Mouse (Mus musculus) limb, embryonic 11.5 days (tissue): ENCODE measurements around the gene Btk. TPM values are rescaled to one million over a fixed set of nuclear protein-coding genes. Genes with fewer than 3 reads are reported as not detected.
A peak's percentile ranks its signal among the peaks of the same experiment; 100 is the strongest.
"Not testable (repeated sequence)": the region's sequence is repeated elsewhere in the genome, so short reads cannot be mapped to it uniquely, and the experiment has no call there.

Source experiments
- ATAC-seq: fragments of 200-750 bp; cut with Nextera tagmentation; 2 replicates; pipeline ENCODE4 v1.8.0; 2017; ENCODE audit warnings: low read depth; ENCODE audit not compliant: insufficient number of reproducible peaks, low FRiP score, low TSS enrichment
- DNase-seq: peaks from one replicate; pipeline ENCODE4 v3.0.0-alpha.2; 2015; ENCODE audit warnings: low spot score
- H3K27ac ChIP-seq: fragments of 300-500 bp; sonication (generic); replicated peaks from 2 replicates; pipeline ENCODE4 v1.5.1; 2014; ENCODE audit warnings: low read depth, mild to moderate bottlenecking, low read length
- H3K27me3 ChIP-seq: fragments of 300-500 bp; sonication (generic); 2 replicates; pipeline ENCODE4 v1.6.1; 2014; ENCODE audit warnings: mild to moderate bottlenecking, low read length, mixed read lengths; ENCODE audit not compliant: control insufficient read depth, insufficient read depth
- H3K36me3 ChIP-seq: fragments of 300-500 bp; sonication (generic); 2 replicates; pipeline ENCODE4 v1.6.1; 2014; ENCODE audit warnings: mild to moderate bottlenecking, low read length, moderate library complexity, mixed read lengths; ENCODE audit not compliant: control insufficient read depth, insufficient read depth
- H3K4me1 ChIP-seq: fragments of 300-500 bp; sonication (generic); 2 replicates; pipeline ENCODE4 v1.6.1; 2014; ENCODE audit warnings: low read length, mixed read lengths; ENCODE audit not compliant: control insufficient read depth, insufficient read depth
- H3K4me2 ChIP-seq: fragments of 300-500 bp; sonication (generic); 2 replicates; pipeline ENCODE4 v1.6.1; 2014; ENCODE audit warnings: low read depth, mild to moderate bottlenecking, moderate library complexity; ENCODE audit not compliant: severe bottlenecking
- H3K4me3 ChIP-seq: fragments of 300-500 bp; sonication (generic); 2 replicates; pipeline ENCODE4 v1.5.1; 2014; ENCODE audit warnings: low read depth, low read length
- H3K9ac ChIP-seq: fragments of 300-500 bp; sonication (generic); 2 replicates; pipeline ENCODE4 v1.6.1; 2014; ENCODE audit warnings: mild to moderate bottlenecking, low read length
- H3K9me3 ChIP-seq: fragments of 300-500 bp; sonication (generic); 2 replicates; pipeline ENCODE4 v1.6.1; 2016; ENCODE audit warnings: low read length; ENCODE audit not compliant: control insufficient read depth
- WGBS: fragments of 180-500 bp; shearing (Covaris S2); extraction: QIAGEN DNeasy Blood & Tissue Kit; methylation state at CpG from one replicate; pipeline ENCODE4 v1.1.7; 2014; 5-methylcytosine and 5-hydroxymethylcytosine counted together
- polyA plus RNA-seq: library from polyadenylated mRNA; unstranded; fragments of >200 nt; fragmentation: Nextera tagmentation; extraction: Ambion mirVana; gene quantifications from 2 replicates; pipeline ENCODE4 v1.2.1, GENCODE M21; 2014

Btk gene
- polyA plus RNA-seq, 1 experiment from 2014 or later = 0.93 TPM

- H3K27ac ChIP-seq = no peak overlapping the region
- no peak overlapping the region for H3K4me3 ChIP-seq
- H3K4me2 ChIP-seq = no peak overlapping the region
- no peak for DNase-seq
- no peaks in the 10 kb centered on the region for H3K9me3 ChIP-seq
- no peaks in the 10 kb centered on the region for H3K36me3 ChIP-seq
- no peak overlapping the region for H3K9ac ChIP-seq
- WGBS = 80% methylated on average over 6 of the region's 6 CpGs
- H3K27me3 ChIP-seq = no peaks in the 10 kb centered on the region
- H3K4me1 ChIP-seq = no peaks in the 10 kb centered on the region
- ATAC-seq = no peak
These were observed 28.9 kb downstream of the Btk start for GRCm38 (mm10) chrX:134554425-134554824.

DNA sequence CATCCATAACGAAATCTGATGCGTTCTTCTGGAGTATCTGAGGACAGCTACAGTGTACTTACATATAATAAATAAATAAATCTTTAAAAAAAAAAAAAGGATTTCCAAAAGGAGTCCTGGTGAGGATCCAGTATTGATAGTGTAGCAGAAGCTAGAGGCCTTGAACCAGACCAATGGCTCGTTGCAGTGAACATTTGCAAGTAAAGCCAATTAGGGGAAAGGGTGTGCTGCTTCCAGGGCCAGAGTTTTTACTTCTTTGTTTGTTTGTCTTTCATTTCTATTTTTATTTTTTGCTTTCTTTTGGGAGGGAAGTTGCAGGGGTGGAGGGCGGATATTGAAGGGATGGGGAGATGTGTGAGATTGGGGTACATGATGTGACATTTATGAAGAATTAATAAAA, 30.0 kb downstream of the Btk start:
- DNase-seq (no peak), ATAC-seq (no peak)
- H3K27me3 ChIP-seq = no peaks in the 10 kb centered on the region
- no peak overlapping the region for H3K27ac ChIP-seq
- no peaks in the 10 kb centered on the region for H3K9me3 ChIP-seq
- H3K36me3 ChIP-seq = no peaks in the 10 kb centered on the region
- no peak overlapping the region for H3K4me3 ChIP-seq
- no peak overlapping the region for H3K9ac ChIP-seq
- H3K4me2 ChIP-seq = no peak overlapping the region
- 81% methylated on average over 4 of the region's 4 CpGs for WGBS
- H3K4me1 ChIP-seq = no peaks in the 10 kb centered on the region

DNA sequence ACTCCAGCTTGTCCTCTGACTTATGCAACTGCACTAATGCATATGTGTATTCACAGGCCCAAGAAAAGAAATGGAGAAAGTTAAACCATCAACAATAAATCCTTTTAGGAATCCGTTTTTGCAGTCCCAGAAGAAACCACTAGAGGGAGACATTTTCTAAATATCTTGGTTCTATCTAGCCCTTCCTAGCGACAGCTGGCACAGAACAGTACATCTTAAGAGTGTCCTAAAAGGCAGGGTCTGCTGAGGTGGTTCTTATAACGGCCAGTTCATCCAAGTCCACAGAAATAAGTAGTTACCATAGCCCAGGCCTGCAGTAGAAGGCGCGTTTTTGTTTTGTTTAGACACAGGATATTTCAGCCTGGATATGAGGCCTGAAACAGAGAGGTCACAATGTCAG, 32.5 kb downstream of the Btk start:
- no peaks in the 10 kb centered on the region for H3K36me3 ChIP-seq
- ATAC-seq = no peak
- no peak overlapping the region for H3K27ac ChIP-seq
- no peaks in the 10 kb centered on the region for H3K4me1 ChIP-seq
- H3K9me3 ChIP-seq = no peaks in the 10 kb centered on the region
- no peak overlapping the region for H3K4me3 ChIP-seq
- 15% methylated on average over 5 of the region's 5 CpGs for WGBS
- H3K9ac ChIP-seq = no peak overlapping the region
- no peak overlapping the region for H3K4me2 ChIP-seq
- DNase-seq = peak; percentile 25
- H3K27me3 ChIP-seq = no peaks in the 10 kb centered on the region

DNA sequence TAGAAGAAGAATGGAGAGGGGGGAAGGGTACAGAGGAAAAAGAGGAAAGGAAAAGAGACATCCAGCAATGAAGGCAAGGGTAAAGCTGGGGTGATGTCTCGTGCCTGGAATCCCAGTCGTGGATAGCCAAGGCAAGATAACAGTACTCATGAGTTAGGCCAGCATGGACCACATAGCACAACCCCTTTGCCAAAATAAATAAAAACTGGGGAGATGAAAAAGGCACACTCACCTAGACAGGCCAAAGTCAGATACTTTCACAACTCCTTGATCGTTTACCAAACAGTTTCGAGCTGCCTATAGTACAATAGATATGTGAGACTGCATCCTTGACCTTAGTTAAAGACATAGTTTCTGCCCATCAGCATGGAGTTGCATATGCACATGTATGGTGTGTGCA, 36.0 kb downstream of the Btk start:
- 91% methylated on average over 4 of the region's 4 CpGs for WGBS
- no peaks in the 10 kb centered on the region for H3K36me3 ChIP-seq
- no peak for ATAC-seq
- no peak for DNase-seq
- no peak overlapping the region for H3K4me3 ChIP-seq
- H3K9ac ChIP-seq = no peak overlapping the region
- no peaks in the 10 kb centered on the region for H3K9me3 ChIP-seq
- no peak overlapping the region for H3K27ac ChIP-seq
- no peaks in the 10 kb centered on the region for H3K4me1 ChIP-seq
- H3K4me2 ChIP-seq = no peak overlapping the region
- H3K27me3 ChIP-seq = no peaks in the 10 kb centered on the region

- H3K4me1 ChIP-seq = no peaks in the 10 kb centered on the region
These were observed 41.4 kb downstream of the Btk start for GRCm38 (mm10) chrX:134541955-134542308.

GRCm38 (mm10) chrX:134541145-134541954, 42.0 kb downstream of the Btk start, which contains the start of gene Timm8a1:
Gene Timm8a1 (minus strand): TSS chrX:134541865.
- no peaks in the 10 kb centered on the region for H3K36me3 ChIP-seq
- H3K9me3 ChIP-seq = no peaks in the 10 kb centered on the region
- DNase-seq (peak; percentile 71), ATAC-seq (peak; percentile 90)
- H3K4me3 ChIP-seq = peak within 1 kb of the TSS; percentile 47
- H3K27me3 ChIP-seq = no peaks in the 10 kb centered on the region
- 18% methylated on average over 18 of the region's 61 CpGs for WGBS
- 0 out of 2 replicates have a peak within 1 kb of the TSS, but pooled peaks have one; percentile 49 for H3K27ac ChIP-seq
- H3K9ac ChIP-seq = peak within 1 kb of the TSS; percentile 53
- H3K4me2 ChIP-seq = peak within 1 kb of the TSS; percentile 60
- H3K4me1 ChIP-seq = no peaks in the 10 kb centered on the region

More at GRCm38 (mm10) chrX:134541955-134542308, 41.4 kb downstream of the Btk start:
- peak overlapping the region; percentile 31 for H3K4me2 ChIP-seq
- H3K4me3 ChIP-seq = peak overlapping the region; percentile 47
- H3K27ac ChIP-seq = 0 out of 2 replicates have a peak overlapping the region, but pooled peaks have one; percentile 49
- no peaks in the 10 kb centered on the region for H3K36me3 ChIP-seq
- WGBS = 17% methylated on average over 6 of the region's 6 CpGs
- H3K27me3 ChIP-seq = no peaks in the 10 kb centered on the region
- H3K9ac ChIP-seq = peak overlapping the region; percentile 32; the same call in 1 of the 2 replicates
- no peak for DNase-seq
- ATAC-seq = 0 out of 2 replicates have a peak, but pooled peaks have one; percentile 19
- H3K9me3 ChIP-seq = no peaks in the 10 kb centered on the region

GRCm38 (mm10) chrX:134540414-134541135, 42.8 kb downstream of the Btk start:
- Histone ChIP-seq H3K9me3 (no peaks in the 10 kb centered on the region), H3K4me2 (peak overlapping the region; percentile 60), H3K4me3 (peak overlapping the region; percentile 47), H3K9ac (peak overlapping the region; percentile 53), H3K27me3 (no peaks in the 10 kb centered on the region), H3K27ac (no peak overlapping the region), H3K4me1 (no peaks in the 10 kb centered on the region), H3K36me3 (peaks cover 2% of the 10 kb centered on the region; the same call in 1 of the 2 replicates)
- WGBS = 26% methylated on average over 12 of the region's 12 CpGs
- ATAC-seq = no peak
- peak; percentile 21 for DNase-seq

GRCm38 (mm10) chrX:134539795-134540194, 43.6 kb downstream of the Btk start:
- H3K4me3 ChIP-seq, H3K4me1 ChIP-seq, DNase-seq, ATAC-seq, H3K27ac ChIP-seq, H3K9me3 ChIP-seq, H3K36me3 ChIP-seq, H3K4me2 ChIP-seq, H3K27me3 ChIP-seq, H3K9ac ChIP-seq: not testable (repeated sequence)
- WGBS = 91% methylated on average over 10 of the region's 10 CpGs
